Mouse (Mus musculus) liver, embryonic 14.5 days (tissue): ENCODE results near the gene Tpst1.

Source experiments
- CTCF ChIP-seq: IDR thresholded peaks from 2 replicates; pipeline ENCODE4 v1.5.1; 2016; ENCODE audit warnings: antibody characterized with exemption, low read depth, control low read depth
- EP300 ChIP-seq: IDR thresholded peaks from 2 replicates; pipeline ENCODE4 v1.6.1; 2016; ENCODE audit warnings: antibody characterized with exemption, low read depth

DNA sequence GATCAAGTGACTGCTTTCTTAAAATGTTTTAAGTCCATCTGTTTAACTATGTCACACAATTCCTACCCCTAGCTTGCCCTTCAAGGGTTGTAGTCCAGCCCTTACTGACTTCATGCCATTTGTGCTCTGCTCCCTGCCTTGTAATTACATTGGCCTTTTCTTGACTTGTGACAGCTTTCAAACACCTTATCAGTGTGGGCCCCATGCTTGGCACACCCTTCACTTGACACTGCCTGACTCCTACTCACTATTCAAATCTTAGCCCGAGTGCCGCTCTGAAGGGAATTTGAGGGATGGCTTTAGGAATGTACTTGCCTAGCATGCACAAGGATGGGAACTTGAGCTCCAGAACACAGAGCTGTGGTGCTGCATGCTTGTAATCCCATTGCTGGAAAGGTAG lies 24.7 kb downstream of the Tpst1 start:
- no peak for TF ChIP-seq CTCF
- TF ChIP-seq EP300: 0 out of 2 replicates have a peak, but pooled peaks have one; percentile 11
